Mouse (Mus musculus) granulocyte monocyte progenitor cell, adult 5-6 weeks (primary cell): ENCODE measurements around the gene Phf5a. TPM values are rescaled to one million over a fixed set of nuclear protein-coding genes. Genes with fewer than 3 reads are reported as not detected.
A peak's percentile ranks its signal among the peaks of the same experiment; 100 is the strongest.

Experiments used
- ATAC-seq: replicated peaks from 2 replicates; pipeline ENCODE4 v1.8.0; 2016; ENCODE audit warnings: mild to moderate bottlenecking, moderate TSS enrichment, inconsistent platforms; ENCODE audit not compliant: poor library complexity, severe bottlenecking
- total RNA-seq, 2 experiments: library from RNA; stranded (forward) in 1 of 2; stranded (reverse) in 1 of 2; fragments of 200-712, 200-1000 nt in 1 of 2; fragments of >200 nt in 1 of 2; fragmentation: Nextera tagmentation in 1 of 2; gene quantifications; 2 replicates each; pipeline ENCODE4 v1.2.3; 2014 to 2017

Gene Phf5a
- total RNA-seq, 2 experiments from 2014 or later, result 107 to 148 TPM

DNA sequence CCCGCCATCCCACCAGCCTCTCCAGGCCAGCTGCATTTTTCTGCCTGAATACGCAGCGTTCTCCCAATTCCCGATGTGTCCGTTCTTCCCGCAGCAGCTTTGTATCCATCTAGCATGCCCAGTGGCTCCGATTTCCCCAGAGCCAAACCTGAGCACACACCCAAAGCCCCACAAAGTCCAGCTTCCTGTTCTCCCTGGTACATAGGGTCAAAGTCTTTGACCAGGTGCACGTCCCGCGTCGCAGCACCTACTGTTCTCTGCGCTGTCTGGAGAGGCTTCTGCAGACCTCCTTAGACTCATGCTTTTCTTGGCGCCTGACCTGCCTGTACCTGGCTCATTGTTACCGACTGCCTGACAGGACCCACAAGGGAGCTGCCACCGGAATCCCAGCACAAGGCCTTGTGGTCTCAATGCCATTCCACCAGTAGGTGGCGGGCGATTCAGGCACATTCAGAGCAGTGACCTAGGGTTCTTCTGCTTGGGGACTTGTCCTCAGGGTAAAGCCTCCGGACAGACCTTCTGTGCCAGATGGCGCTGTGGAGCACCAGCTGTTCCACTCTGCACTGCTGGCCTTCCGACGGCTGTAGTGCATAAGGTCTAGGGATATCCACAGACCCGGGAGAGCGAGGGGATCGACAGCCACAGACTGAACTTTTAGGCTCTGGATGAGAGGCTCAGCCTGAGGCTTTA is 40.4 kb downstream of the Phf5a start:
- ATAC-seq, result peak; percentile 93

DNA sequence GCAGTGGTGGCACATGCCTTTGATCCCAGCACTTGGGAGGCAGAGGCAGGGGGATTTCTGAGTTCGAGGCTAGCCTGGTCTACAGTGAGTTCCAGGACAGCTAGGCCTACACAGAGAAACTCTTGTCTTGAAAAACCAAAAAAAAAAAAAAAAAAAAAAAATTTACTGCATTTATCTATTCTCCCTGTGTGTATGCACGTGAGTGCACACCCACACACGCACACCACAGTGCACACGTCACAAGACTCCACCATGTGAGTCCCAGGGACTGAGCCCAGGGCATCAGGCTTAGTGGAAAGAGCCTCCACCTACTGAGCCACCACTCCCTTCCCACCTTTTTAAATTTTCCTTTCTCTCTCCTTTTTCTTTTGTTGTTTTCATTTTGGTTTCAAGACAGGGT is 41.2 kb downstream of the Phf5a start:
- ATAC-seq, result no peak

DNA sequence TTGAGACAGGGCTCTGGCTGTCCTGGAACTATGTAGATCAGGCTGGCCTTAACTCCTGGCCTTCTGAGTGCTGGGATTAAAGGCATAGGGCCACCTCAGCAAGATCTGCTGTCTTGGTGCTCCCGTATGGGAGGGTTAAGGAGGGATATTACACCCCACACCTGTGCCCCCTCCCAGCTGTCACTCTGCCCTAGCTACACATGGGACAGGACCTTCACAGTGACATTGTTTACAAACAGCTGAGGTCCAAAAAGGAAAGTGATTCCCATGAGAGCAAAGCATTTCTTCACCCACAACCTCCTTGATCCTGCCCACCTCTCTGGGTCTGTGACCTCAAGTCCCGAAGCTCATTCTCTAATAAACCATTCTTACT is 42.5 kb downstream of the Phf5a start:
- no peak for ATAC-seq

DNA sequence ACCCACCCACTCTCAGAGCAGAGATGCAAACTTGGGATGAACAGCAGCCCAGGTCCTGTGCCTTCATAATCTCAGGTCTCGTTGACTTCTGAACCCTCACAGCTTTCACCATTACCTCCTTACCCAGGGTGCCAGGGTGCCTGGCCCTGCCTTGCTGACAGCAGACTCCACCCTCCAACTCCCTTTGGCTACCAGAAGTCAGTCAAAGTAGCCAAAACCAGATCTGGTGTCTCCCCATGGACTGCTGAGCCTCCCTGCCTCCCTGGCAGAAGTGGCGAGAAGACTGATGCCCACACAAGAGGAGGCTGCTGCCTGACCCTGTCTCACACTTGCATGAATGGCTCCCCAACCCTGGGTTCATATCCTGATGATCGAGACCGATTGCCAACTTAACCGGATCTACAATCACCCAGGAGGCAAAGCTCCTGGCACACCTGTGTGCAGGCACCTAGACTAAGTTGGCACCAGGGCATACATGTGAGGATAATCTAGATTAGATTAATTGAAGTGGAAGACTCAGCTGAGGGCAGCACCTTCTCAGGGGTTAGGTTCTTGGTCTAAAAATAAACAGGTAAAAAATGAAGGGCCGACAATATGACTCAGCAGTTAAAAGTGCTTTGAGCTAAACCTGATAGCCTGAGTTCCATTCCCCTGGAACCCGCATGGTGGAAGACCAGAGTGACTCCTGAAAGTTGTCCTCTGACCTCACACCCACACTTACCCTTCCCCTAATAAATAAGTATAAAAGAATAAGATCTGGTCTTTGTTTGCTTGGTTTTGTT is 43.1 kb downstream of the Phf5a start:
- no peak for ATAC-seq

DNA sequence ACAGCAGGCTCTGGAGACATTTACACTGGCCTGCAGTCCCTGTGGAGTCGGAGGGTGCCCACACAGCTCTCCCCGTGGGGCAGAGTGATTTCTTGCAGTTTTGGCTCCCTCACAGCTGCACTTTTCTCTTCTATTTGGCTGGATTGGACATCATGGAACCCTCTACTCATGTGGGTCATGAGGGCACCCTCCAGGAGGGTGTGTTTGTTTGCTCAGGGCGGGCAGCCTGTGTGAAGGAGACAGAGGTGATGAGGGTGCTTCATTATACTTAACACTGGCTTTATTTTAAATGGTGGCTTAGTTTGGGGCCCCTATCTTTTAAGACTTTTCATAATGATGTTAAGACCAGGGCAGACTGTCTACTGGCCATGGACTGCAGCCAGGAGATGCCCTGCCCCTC is 46.9 kb downstream of the Phf5a start:
- no peak for ATAC-seq

DNA sequence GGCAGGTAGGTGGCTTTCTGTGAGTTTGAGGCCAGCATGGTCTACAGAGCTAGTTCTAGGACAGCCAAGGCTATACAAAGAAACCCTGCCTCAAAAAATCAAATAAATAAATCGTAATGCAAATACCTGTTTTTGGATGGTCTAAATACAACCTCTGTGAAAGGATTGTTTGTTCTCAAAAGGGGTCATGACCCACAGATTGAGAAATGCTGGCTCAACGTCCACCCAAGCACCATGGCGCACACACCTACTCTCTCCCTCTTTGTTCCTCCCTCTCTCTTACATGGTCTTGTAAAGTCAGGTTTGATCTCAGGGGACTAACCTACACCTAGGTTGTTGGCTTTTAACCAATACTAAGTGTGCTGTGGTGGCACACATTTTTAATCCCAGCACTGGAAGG is 49.1 kb downstream of the Phf5a start:
- ATAC-seq, result no peak

DNA sequence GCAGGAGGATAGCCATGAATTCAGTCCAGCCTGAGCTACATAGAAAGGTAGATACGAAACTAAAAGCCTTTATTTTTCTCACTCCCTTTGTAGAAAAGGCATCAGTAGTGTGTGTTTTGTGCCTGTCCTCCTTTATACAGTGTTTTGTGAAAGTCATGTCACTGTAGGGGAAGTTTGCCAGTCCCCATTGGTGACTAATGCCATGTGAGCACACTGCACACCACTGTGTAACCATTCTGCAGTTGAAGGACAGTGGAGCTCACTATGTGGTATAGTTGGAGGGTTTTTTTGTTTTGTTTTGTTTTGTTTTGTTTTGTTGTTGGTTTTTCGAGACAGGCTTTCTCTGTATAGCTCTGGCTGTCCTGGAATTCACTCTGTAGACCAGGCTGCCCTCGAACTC is 53.3 kb downstream of the Phf5a start:
- no peak for ATAC-seq

DNA sequence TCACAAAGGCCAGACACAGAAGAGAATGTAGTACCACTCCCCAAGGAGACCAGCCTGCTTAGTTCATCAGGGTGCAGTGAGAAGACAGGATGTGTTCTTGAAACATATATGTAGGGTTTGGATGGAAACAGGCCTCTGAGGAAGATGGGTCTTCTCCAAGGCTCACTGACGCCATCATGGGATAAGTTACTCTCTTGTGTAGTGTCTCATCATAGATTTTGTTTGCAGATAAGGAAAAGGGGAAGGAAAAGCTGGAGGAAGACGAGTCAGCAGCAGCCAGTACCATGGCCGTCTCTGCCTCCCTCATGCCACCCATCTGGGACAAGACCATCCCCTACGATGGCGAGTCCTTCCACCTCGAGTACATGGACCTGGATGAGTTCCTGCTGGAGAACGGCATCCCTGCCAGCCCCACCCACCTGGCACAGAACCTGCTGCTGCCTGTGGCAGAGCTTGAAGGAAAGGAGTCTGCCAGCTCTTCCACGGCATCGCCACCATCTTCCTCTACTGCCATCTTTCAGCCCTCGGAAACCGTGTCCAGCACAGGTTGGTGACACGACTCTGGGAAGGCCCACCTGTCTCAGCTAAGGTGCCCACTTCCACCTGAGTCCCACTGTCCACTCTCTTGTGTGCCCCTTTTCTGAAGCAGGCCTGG is 56.9 kb downstream of the Phf5a start:
- ATAC-seq, result no peak

Other genes with a start within 250 kb of the Phf5a start
- gene L3mbtl2, start 208.0 kb downstream of the Phf5a start, total RNA-seq (2014; fragmentation: Nextera tagmentation), result 33.8 and 41.7 TPM in 2 replicates
- gene L3mbtl2, start 208.0 kb downstream of the Phf5a start, total RNA-seq (2017), result 30.5 TPM in 2 replicates
- gene Chadl, start 174.6 kb downstream of the Phf5a start, total RNA-seq (2014; fragmentation: Nextera tagmentation), result not detected in 2 replicates
- 0.43 TPM in 1 of 2 replicates, not detected in the other for gene Chadl, start 174.6 kb downstream of the Phf5a start, total RNA-seq (2017)
- gene Zc3h7b, start 126.9 kb downstream of the Phf5a start, total RNA-seq (2014; fragmentation: Nextera tagmentation), result 20.7 and 31.9 TPM in 2 replicates
- 15.0 and 19.2 TPM in 2 replicates for gene Zc3h7b, start 126.9 kb downstream of the Phf5a start, total RNA-seq (2017)
- 58.9 and 63.9 TPM in 2 replicates for gene Rangap1, start 126.4 kb downstream of the Phf5a start, total RNA-seq (2014; fragmentation: Nextera tagmentation)
- gene Rangap1, start 126.4 kb downstream of the Phf5a start, total RNA-seq (2017), result 114 TPM in 2 replicates
- gene Tef, start 69.5 kb downstream of the Phf5a start, total RNA-seq (2014; fragmentation: Nextera tagmentation), result 6.6 and 9.4 TPM in 2 replicates
- 6.9 and 10.1 TPM in 2 replicates for gene Tef, start 69.5 kb downstream of the Phf5a start, total RNA-seq (2017)
- gene Tob2, start 13.1 kb downstream of the Phf5a start, total RNA-seq (2014; fragmentation: Nextera tagmentation), result 35.0 and 39.6 TPM in 2 replicates
- 14.7 and 19.3 TPM in 2 replicates for gene Tob2, start 13.1 kb downstream of the Phf5a start, total RNA-seq (2017)
- gene Aco2, start 398 bp upstream of the Phf5a start, total RNA-seq (2014; fragmentation: Nextera tagmentation), result 123 and 126 TPM in 2 replicates
- gene Aco2, start 398 bp upstream of the Phf5a start, total RNA-seq (2017), result 156 and 180 TPM in 2 replicates
- gene Polr3h, start 54.3 kb upstream of the Phf5a start, total RNA-seq (2014; fragmentation: Nextera tagmentation), result 21.8 and 26.5 TPM in 2 replicates
- 46.6 and 51.2 TPM in 2 replicates for gene Polr3h, start 54.3 kb upstream of the Phf5a start, total RNA-seq (2017)
- not detected in 2 replicates for gene Csdc2, start 64.8 kb upstream of the Phf5a start, total RNA-seq (2014; fragmentation: Nextera tagmentation)
- not detected in 2 replicates for gene Csdc2, start 64.8 kb upstream of the Phf5a start, total RNA-seq (2017)
- 32.6 and 32.7 TPM in 2 replicates for gene Pmm1, start 89.0 kb upstream of the Phf5a start, total RNA-seq (2014; fragmentation: Nextera tagmentation)
- gene Pmm1, start 89.0 kb upstream of the Phf5a start, total RNA-seq (2017), result 19.5 and 21.2 TPM in 2 replicates
- gene 1700029P11Rik, start 108.6 kb upstream of the Phf5a start, total RNA-seq (2014; fragmentation: Nextera tagmentation), result not detected in 2 replicates
- gene 1700029P11Rik, start 108.6 kb upstream of the Phf5a start, total RNA-seq (2017), result not detected in 2 replicates
- gene Xrcc6, start 115.9 kb upstream of the Phf5a start, total RNA-seq (2014; fragmentation: Nextera tagmentation), result 104 and 120 TPM in 2 replicates
- 234 and 250 TPM in 2 replicates for gene Xrcc6, start 115.9 kb upstream of the Phf5a start, total RNA-seq (2017)
- gene Desi1, start 162.0 kb upstream of the Phf5a start, total RNA-seq (2014; fragmentation: Nextera tagmentation), result 26.3 and 34.9 TPM in 2 replicates
- gene Desi1, start 162.0 kb upstream of the Phf5a start, total RNA-seq (2017), result 6.0 and 8.3 TPM in 2 replicates
- gene Snu13, start 175.7 kb upstream of the Phf5a start, total RNA-seq (2014; fragmentation: Nextera tagmentation), result 254 and 268 TPM in 2 replicates
- 183 and 209 TPM in 2 replicates for gene Snu13, start 175.7 kb upstream of the Phf5a start, total RNA-seq (2017)
- not detected in 2 replicates for gene 4930407I10Rik, start 187.2 kb upstream of the Phf5a start, total RNA-seq (2014; fragmentation: Nextera tagmentation)
- gene 4930407I10Rik, start 187.2 kb upstream of the Phf5a start, total RNA-seq (2017), result not detected in 2 replicates
- not detected in 2 replicates for gene Mei1, start 198.1 kb upstream of the Phf5a start, total RNA-seq (2014; fragmentation: Nextera tagmentation)
- not detected in 2 replicates for gene Mei1, start 198.1 kb upstream of the Phf5a start, total RNA-seq (2017)